Mouse (Mus musculus) cerebellum, adult 2 months (tissue): ENCODE results near the gene Spast.

Experiments
- CTCF ChIP-seq: fragments of 200-500 bp; IDR thresholded peaks from 2 replicates; pipeline ENCODE4 v1.5.1; 2011; ENCODE audit warnings: low read depth, mild to moderate bottlenecking, control low read depth, low read length, moderate library complexity, borderline replicate concordance; ENCODE audit not compliant: insufficient read depth
- POLR2A ChIP-seq: fragments of 200-500 bp; IDR thresholded peaks from 2 replicates; pipeline ENCODE4 v1.6.1; 2011; ENCODE audit warnings: low read length, control low read depth, borderline replicate concordance; ENCODE audit not compliant: insufficient read depth

DNA sequence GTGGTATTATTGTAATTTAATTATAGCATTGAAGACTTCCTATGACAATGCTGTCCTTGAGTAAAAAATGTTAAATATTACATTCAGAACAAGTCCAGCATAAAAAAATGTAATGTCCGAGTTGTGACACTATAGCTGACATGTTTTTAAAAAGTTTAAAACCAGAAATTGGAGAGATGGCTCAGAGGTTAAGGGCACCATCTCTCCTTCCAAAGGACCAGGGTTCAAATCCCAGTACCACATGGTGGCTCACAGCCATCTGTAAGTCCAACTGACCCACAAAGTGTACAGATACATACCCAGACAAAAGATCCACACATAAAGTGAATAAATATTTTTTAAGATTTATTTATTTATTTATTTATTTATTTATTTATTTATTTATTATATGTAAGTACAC lies 32.8 kb upstream of the Spast start:
- TF ChIP-seq CTCF (no peak), POLR2A (no peak)
